Mouse (Mus musculus): ENCODE data around the gene Apol6.

DNA sequence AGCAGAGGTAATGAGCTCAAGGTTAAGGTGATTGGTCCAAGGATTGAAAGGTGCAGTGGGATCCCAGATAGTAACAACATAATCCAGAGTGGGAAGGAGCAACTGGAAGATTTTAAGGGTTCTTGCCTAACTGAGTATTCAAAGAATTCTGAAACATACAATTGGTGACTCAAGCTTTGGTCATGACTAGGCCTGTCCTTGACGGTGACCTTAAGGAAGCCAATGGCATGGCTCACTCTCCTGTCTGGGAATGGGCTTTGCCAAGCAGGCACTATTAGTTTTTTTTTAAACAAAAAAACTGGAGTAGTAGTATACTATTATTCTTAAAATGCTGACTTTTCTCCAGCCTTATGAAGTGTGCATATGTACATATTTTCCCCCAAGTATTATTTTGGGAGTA, 50.7 kb downstream of the Apol6 start:
- no peak for TF ChIP-seq CTCF (conservative IDR thresholded peaks at IDR 0.05; ENCODE audit: insufficient read depth, insufficient read length, low read depth, low read length)
- no peak for TF ChIP-seq POLR2A (IDR thresholded peaks at IDR 0.05; ENCODE audit: low read depth, low read length)
